Mouse (Mus musculus): ENCODE data around the gene Csnka2ip.
A peak's percentile ranks its signal among the peaks of the same experiment; 100 is the strongest.

- TF ChIP-seq CTCF (IDR thresholded peaks at IDR 0.05; ENCODE audit: low read depth), result peak; percentile 25; the same call in 1 of the 2 replicates
- no peak for TF ChIP-seq EP300 (IDR thresholded peaks at IDR 0.05; ENCODE audit: low read depth)
These were observed 18.8 kb downstream of the Csnka2ip start for GRCm38 (mm10) chr16:64583406-64583805.
